Mouse (Mus musculus) stomach, postnatal 0 days (tissue): Measurements from ENCODE around the gene Arf5.

Experiments
- CTCF ChIP-seq: IDR thresholded peaks from 2 replicates; pipeline ENCODE4 v1.5.1; 2016; ENCODE audit warnings: antibody characterized with exemption, low read depth, mild to moderate bottlenecking, moderate library complexity
- EP300 ChIP-seq: optimal IDR thresholded peaks from 2 replicates; pipeline ENCODE3; 2016; ENCODE audit warnings: antibody characterized with exemption

GRCm38 (mm10) chr6:28471284-28472035, 48.1 kb downstream of the Arf5 start:
- TF ChIP-seq CTCF (no peak), EP300 (no peak)
